Mouse (Mus musculus) heart, embryonic 10.5 days (tissue): ENCODE data around the gene Ism1. TPM values are rescaled to one million over a fixed set of nuclear protein-coding genes. Genes with fewer than 3 reads are reported as not detected.

Experiments
- DNase-seq: peaks from one replicate; pipeline ENCODE4 v3.0.0-alpha.2; 2017; ENCODE audit warnings: low spot score
- H3K27ac ChIP-seq: fragments of 300-500 bp; sonication (generic); 2 replicates; pipeline ENCODE4 v1.5.1; 2016; ENCODE audit warnings: mild to moderate bottlenecking
- H3K27me3 ChIP-seq: fragments of 300-500 bp; sonication (generic); 2 replicates; pipeline ENCODE4 v1.6.1; 2016; ENCODE audit warnings: mild to moderate bottlenecking; ENCODE audit not compliant: poor library complexity, insufficient read depth, severe bottlenecking
- H3K36me3 ChIP-seq: fragments of 300-500 bp; sonication (generic); 2 replicates; pipeline ENCODE4 v1.6.1; 2016; ENCODE audit warnings: mild to moderate bottlenecking, moderate library complexity
- H3K4me1 ChIP-seq: fragments of 300-500 bp; sonication (generic); 2 replicates; pipeline ENCODE4 v1.6.1; 2016; ENCODE audit warnings: mild to moderate bottlenecking
- H3K4me3 ChIP-seq: fragments of 300-500 bp; sonication (generic); 2 replicates; pipeline ENCODE4 v1.5.1; 2016; ENCODE audit warnings: mild to moderate bottlenecking, moderate library complexity
- H3K9me3 ChIP-seq: fragments of 300-500 bp; sonication (generic); 2 replicates; pipeline ENCODE4 v1.6.1; 2016; ENCODE audit warnings: mild to moderate bottlenecking, moderate library complexity
- WGBS: fragments of 180-500 bp; shearing (Covaris S2); methylation state at CpG from one replicate; pipeline ENCODE4 v1.1.7; 2016; 5-methylcytosine and 5-hydroxymethylcytosine counted together
- polyA plus RNA-seq: library from polyadenylated mRNA; unstranded; fragments of >200 nt; fragmentation: Nextera tagmentation; extraction: Ambion mirVana; gene quantifications from 2 replicates; pipeline ENCODE4 v1.2.1, GENCODE M21; 2016

The Ism1 gene
- polyA plus RNA-seq, 1 experiment from 2014 or later, result 1.8 TPM

DNA sequence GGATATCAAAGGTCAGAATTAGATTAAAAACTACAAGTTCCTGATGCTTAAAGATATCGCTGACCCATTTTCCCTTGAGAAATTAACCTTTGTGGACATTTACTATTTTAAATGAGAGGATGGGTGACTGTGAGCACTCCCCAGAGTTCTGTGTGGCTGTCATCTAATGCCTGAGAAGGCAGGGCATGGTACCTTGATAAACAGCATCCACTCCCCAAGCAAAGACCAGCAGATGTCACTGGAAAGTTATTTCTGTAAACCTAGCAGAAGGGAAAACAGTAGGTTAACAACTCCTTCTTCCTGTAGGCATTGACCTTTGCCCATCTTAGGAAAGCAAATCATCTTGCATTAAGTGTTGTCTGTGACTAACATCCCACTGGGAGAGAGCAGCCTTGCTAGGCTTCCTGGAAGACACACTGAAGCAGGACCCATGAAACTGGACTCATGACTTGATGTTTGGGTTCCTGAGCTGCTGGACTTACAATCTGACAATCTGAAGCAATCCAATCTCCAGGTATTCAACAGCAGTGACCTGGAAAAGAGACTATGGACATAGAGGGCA is 11.5 kb downstream of the Ism1 start:
- H3K27ac ChIP-seq, result no peak overlapping the region
- no peaks in the 10 kb centered on the region for H3K4me1 ChIP-seq
- WGBS, result 78% methylated on average over 1 of the region's 1 CpGs
- no peaks in the 10 kb centered on the region for H3K9me3 ChIP-seq
- DNase-seq, result no peak
- no peaks in the 10 kb centered on the region for H3K27me3 ChIP-seq
- H3K36me3 ChIP-seq, result no peaks in the 10 kb centered on the region
- no peak overlapping the region for H3K4me3 ChIP-seq

DNA sequence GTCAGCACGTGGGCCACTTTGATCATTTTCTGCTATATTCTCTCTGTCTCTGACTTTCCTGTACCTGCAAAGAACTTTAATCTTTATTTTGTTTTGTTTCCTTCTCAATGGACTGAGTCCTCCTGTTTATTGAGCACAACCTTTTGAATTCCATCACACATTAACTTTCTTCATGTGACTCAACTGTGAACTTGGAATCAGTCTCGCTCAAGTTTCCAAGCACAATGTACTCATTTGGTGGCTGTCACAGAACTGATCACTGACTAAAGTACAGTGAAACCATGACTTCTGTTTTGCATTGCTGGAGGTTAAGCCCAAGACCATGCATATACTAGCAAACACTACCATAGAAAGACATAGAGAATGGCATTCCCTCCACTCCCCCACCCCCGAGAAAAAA is 15.5 kb downstream of the Ism1 start:
- 83% methylated on average over 3 of the region's 3 CpGs for WGBS
- no peak for DNase-seq
- H3K9me3 ChIP-seq, result no peaks in the 10 kb centered on the region

DNA sequence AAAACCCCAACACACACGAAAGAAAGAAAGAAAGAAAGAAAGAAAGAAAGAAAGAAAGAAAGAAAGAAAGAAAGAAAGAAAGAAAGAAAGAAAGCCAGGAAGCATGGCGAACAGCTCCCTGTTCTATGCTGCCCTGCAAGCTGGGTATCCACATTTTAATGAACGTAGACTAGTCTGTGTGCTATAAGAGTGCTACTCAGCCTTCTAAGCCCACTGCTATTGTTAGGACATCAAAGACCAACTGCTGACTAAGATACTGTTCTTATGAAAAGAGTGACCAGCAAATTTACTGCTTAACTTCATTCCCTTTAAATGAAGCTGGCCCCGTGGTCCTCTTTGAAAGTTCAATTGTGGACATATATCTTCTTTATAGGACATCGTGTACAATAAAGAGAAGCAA is 16.7 kb downstream of the Ism1 start:
- Histone ChIP-seq H3K4me3 (no peak overlapping the region), H3K36me3 (no peaks in the 10 kb centered on the region), H3K4me1 (no peaks in the 10 kb centered on the region), H3K9me3 (no peaks in the 10 kb centered on the region), H3K27ac (no peak overlapping the region), H3K27me3 (no peaks in the 10 kb centered on the region)
- DNase-seq, result no peak
- WGBS, result 78% methylated on average over 5 of the region's 5 CpGs

More for the DNA sequence above, 15.5 kb downstream of the Ism1 start:
- no peak overlapping the region for H3K4me3 ChIP-seq
- H3K4me1 ChIP-seq, result no peaks in the 10 kb centered on the region
- no peaks in the 10 kb centered on the region for H3K36me3 ChIP-seq
- H3K27me3 ChIP-seq, result no peaks in the 10 kb centered on the region
- no peak overlapping the region for H3K27ac ChIP-seq

DNA sequence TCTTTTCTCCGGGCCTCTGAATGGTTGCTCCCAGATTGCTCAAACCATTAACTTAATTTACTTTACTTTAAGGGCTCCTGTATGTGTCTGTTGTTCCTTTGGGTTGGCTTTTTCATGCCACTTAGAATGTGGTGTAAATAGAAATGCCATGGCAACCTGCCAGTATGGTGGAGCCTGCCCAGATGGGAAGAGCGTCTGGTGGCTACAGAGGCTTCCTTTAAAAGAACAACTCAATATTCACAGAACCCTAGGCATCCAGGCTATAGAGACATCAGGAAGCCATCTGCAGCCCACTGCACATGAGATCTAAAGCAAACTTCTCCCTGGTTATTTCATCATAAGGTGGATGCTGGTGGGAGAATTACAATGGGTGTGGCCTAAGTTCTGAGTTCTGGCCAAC is 18.6 kb downstream of the Ism1 start:
- 88% methylated on average over 2 of the region's 2 CpGs for WGBS
- Histone ChIP-seq H3K36me3 (no peaks in the 10 kb centered on the region), H3K4me1 (no peaks in the 10 kb centered on the region), H3K9me3 (0 out of 2 replicates have a peak, but pooled peaks cover 5% of the 10 kb centered on the region), H3K4me3 (no peak overlapping the region), H3K27ac (no peak overlapping the region), H3K27me3 (no peaks in the 10 kb centered on the region)
- no peak for DNase-seq

DNA sequence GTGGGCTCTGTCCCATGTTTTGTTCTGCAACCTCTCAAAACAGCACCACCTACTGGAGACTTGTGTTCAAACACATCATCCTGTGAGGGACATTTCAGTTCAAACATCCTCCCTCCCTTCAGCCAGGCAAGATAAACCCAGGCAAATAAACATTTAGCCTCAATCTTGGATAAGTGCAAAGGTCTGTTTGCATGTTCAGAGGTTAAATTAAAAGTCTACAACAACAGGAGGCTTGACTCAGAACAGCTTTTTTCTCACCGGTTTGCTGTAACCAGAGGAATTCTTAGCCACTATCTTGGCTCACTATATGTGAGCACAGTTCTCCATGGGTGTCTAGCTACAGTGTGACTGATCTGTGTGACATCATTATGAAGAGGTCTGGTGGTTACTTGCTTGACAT is 22.6 kb downstream of the Ism1 start:
- DNase-seq, result no peak
- H3K4me1 ChIP-seq, result no peaks in the 10 kb centered on the region
- H3K9me3 ChIP-seq, result 0 out of 2 replicates have a peak, but pooled peaks cover 5% of the 10 kb centered on the region
- no peak overlapping the region for H3K27ac ChIP-seq
- H3K36me3 ChIP-seq, result no peaks in the 10 kb centered on the region
- 94% methylated on average over 1 of the region's 1 CpGs for WGBS
- H3K27me3 ChIP-seq, result no peaks in the 10 kb centered on the region
- H3K4me3 ChIP-seq, result no peak overlapping the region

DNA sequence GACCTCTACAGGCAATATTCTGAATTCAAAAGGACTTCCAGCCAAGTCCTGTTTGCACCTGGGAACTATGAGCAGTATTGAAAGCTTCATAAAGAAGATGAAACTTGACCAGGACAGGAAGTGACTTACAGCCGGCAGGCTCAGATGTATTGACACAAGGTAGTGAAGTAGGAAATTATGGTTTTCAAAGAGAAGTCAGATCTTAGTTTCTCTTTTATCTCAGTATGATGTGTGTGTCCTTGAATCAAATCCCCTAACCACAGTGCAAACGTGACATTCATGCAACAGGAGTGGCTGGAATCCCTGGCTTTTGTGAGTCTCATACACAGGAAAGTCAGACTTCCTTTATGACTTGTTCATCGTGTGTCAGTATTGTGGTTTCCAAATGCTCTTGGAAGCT is 27.0 kb downstream of the Ism1 start:
- no peak for DNase-seq
- H3K27ac ChIP-seq, result no peak overlapping the region
- 76% methylated on average over 3 of the region's 3 CpGs for WGBS
- H3K4me3 ChIP-seq, result no peak overlapping the region
- H3K36me3 ChIP-seq, result no peaks in the 10 kb centered on the region
- H3K9me3 ChIP-seq, result 0 out of 2 replicates have a peak, but pooled peaks cover 5% of the 10 kb centered on the region
- no peaks in the 10 kb centered on the region for H3K4me1 ChIP-seq
- H3K27me3 ChIP-seq, result no peaks in the 10 kb centered on the region

DNA sequence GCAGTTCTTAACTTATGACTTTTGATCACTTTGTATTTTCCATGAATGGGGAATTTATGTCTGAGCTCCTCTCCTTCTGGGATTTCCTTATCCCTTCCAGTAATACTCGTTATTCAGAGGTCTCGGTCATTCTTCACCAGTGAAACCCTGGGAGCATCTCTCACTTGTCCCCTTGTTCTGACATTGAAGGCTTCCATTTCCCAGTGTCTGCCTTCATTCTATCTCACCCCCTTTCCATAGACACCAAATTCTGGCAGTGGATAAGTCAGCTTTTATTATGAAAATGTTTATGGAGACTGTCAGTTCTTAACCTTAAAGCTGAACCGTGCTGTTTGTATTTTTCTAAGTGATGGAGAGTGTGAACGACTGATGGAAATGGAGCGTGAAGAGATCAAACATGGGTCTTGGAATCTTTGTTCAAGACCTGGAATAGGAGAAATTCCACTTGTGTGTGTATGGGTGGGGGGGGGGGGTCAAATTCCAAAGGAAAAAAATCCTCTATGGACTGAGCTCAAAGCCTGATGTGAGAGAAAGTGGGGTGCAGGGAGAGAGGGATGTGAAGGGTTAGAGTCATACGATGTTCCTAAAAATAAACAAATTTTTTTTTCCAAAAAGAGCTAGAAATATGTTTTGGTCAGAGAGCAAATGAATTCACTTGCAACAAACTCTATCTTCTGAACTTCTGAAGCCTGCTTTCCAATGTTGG is 30.4 kb downstream of the Ism1 start:
- Histone ChIP-seq H3K27ac (no peak overlapping the region), H3K36me3 (no peaks in the 10 kb centered on the region), H3K27me3 (no peaks in the 10 kb centered on the region), H3K9me3 (no peaks in the 10 kb centered on the region), H3K4me1 (no peaks in the 10 kb centered on the region), H3K4me3 (no peak overlapping the region)
- WGBS, result 75% methylated on average over 6 of the region's 6 CpGs
- DNase-seq, result no peak

DNA sequence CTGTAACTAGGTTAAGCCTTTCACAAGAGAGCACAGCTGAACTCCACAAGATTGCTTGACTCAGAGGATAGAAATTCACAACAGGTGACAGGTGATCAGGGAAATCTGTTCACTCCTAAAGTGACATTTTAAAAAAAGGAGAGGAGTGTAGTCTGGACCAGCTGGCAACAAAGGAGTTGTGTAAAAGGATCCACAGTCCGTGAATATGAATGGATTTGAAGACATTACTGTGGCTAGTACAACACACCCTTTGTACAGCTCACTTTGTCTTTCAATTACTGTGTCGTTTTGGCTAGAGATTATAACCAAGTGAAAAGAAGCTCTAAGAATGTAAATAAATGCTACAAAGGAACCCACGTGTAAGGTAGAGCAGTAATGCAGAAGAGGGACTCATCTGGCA is 33.7 kb downstream of the Ism1 start:
- WGBS, result 60% methylated on average over 3 of the region's 3 CpGs
- DNase-seq, result no peak

DNA sequence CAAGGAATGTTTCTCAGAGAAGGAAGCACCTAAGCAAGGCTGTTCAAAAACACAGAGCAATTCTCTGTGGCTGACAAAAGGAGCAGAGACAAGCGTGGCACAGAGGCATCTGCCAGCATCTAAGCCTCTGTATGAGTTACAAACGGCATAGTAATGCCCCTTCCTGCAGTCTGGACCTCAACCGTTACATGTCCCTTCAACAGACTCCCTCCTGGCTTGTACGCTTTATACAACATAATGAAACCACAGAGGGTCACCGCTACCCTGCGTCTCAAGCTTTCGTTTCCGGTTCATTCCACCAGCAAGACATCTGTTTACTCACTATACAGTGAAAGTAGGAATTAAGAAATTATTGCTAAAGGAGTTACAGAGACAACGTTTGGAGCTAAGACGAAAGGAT is 34.1 kb downstream of the Ism1 start:
- no peak for DNase-seq
- WGBS, result 88% methylated on average over 10 of the region's 10 CpGs
- no peaks in the 10 kb centered on the region for H3K36me3 ChIP-seq
- no peaks in the 10 kb centered on the region for H3K9me3 ChIP-seq
- no peaks in the 10 kb centered on the region for H3K27me3 ChIP-seq
- no peaks in the 10 kb centered on the region for H3K4me1 ChIP-seq
- H3K4me3 ChIP-seq, result no peak overlapping the region
- no peak overlapping the region for H3K27ac ChIP-seq

More for the DNA sequence above, 33.7 kb downstream of the Ism1 start:
- Histone ChIP-seq H3K4me1 (no peaks in the 10 kb centered on the region), H3K27me3 (no peaks in the 10 kb centered on the region), H3K9me3 (no peaks in the 10 kb centered on the region), H3K4me3 (no peak overlapping the region), H3K27ac (no peak overlapping the region), H3K36me3 (no peaks in the 10 kb centered on the region)

DNA sequence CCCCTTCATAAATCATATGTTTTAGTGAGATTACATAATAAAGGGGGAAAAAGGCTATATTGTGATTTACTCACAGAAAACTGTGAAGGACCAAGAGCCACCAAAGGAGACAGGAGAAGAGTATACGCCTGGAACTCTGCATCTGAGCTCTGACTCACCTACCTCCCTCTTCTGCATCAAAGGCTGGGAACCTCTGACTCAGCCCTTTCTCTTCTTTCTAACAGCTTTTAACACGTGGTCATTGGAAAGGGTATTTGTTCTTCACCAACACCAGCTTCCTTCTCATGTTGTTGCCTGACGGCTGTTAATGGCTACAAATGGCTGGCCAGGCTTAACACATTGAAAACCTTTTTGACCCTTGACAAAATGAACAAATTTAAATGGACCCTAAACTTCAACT is 36.2 kb downstream of the Ism1 start:
- H3K27me3 ChIP-seq, result no peaks in the 10 kb centered on the region
- H3K36me3 ChIP-seq, result no peaks in the 10 kb centered on the region
- H3K9me3 ChIP-seq, result no peaks in the 10 kb centered on the region
- no peak overlapping the region for H3K4me3 ChIP-seq
- no peak overlapping the region for H3K27ac ChIP-seq
- DNase-seq, result no peak
- WGBS, result 68% methylated on average over 3 of the region's 3 CpGs
- no peaks in the 10 kb centered on the region for H3K4me1 ChIP-seq

DNA sequence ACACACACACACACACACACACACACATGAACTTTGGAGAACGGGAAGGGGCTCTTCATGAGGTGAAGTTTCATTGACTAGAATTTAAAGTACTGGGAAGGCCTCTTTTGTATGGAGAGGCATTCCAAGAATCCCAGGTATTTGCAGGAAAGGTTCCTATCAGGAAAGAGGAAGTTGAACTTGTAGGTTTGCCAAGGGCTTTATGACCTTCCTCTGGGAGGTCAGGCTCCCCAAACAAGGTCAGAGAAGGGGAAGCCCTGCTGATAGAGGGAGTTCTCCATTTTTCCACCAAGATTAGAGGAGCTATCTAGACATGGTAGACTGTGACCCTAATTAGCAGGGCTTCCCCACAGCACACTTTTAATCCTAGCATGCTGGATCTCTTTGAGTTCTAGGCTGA is 39.8 kb downstream of the Ism1 start:
- Histone ChIP-seq H3K27ac (no peak overlapping the region), H3K4me1 (no peaks in the 10 kb centered on the region), H3K9me3 (no peaks in the 10 kb centered on the region), H3K36me3 (no peaks in the 10 kb centered on the region), H3K27me3 (no peaks in the 10 kb centered on the region), H3K4me3 (no peak overlapping the region)
- 52% methylated on average over 1 of the region's 1 CpGs for WGBS
- DNase-seq, result no peak

DNA sequence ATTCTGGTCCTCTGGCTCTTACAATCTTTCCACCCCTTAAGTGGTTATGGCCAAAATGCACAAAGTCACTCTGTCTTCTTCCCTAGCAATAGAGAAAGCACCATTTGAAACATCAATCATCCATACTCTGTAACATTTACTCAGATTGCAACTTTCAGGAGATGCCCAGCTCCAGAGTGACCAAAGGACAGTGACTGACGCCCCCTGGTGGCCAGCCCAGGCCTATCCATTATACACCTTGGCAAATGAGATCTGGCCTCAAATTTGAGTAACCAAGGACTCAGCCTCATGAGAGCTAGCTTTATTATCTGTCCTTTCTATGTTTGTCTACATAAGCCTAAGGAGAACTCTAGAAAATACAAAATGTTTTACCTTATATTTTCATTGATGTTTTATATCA is 44.7 kb downstream of the Ism1 start:
- no peak overlapping the region for H3K4me3 ChIP-seq
- 0% methylated on average over 1 of the region's 1 CpGs for WGBS
- no peak for DNase-seq
- H3K27me3 ChIP-seq, result no peaks in the 10 kb centered on the region
- no peaks in the 10 kb centered on the region for H3K9me3 ChIP-seq
- H3K36me3 ChIP-seq, result no peaks in the 10 kb centered on the region
- H3K27ac ChIP-seq, result no peak overlapping the region
- H3K4me1 ChIP-seq, result peaks cover 7% of the 10 kb centered on the region

DNA sequence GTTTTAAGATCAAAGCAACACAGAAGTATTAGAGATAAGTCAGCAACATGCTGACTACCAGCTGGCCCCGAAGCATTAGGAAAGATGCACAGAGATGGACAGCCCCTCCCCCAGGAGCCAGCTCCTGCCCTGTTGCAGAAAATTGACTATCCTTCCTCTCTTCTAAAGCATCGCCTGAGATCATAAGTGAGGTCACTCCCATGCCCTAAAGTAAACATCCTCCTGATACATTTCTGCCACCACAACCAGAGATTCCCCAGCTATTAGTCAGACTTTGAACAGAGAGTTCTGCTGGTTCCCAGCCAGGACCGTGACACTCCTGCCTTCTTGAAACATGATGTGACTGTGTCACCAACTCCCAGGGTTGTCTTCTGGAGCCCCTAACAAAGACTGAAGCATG is 45.3 kb downstream of the Ism1 start:
- no peaks in the 10 kb centered on the region for H3K27me3 ChIP-seq
- H3K4me1 ChIP-seq, result peaks cover 7% of the 10 kb centered on the region
- H3K4me3 ChIP-seq, result no peak overlapping the region
- 30% methylated on average over 3 of the region's 3 CpGs for WGBS
- no peaks in the 10 kb centered on the region for H3K36me3 ChIP-seq
- no peak for DNase-seq
- H3K27ac ChIP-seq, result no peak overlapping the region
- H3K9me3 ChIP-seq, result no peaks in the 10 kb centered on the region
